In genomic region chr5:37256823-37257222, GRCm38 (mm10) we compare ENCODE assay signal across 14 mouse cellular contexts. TPM values are rescaled to one million over a fixed set of nuclear protein-coding genes. Genes with fewer than 3 reads are reported as not detected.
"Had no signal": no experiment of that assay in that cellular context is flagged by ENCODE, and none has a peak within 500 bp of the region (broad histone marks: within the 10 kb centered on the region; RNA-seq: fewer than 3 reads in every experiment).

No protein-coding gene starts in this region.

- H3K9ac ChIP-seq: liver, embryonic 13.5 days; lung, embryonic 15.5 days; neural tube, embryonic 12.5 days; stomach, embryonic 15.5 days had no signal

- H3K27me3 ChIP-seq: liver, embryonic 13.5 days; lung, embryonic 15.5 days; neural tube, embryonic 12.5 days; stomach, embryonic 15.5 days had no signal

- H3K27ac ChIP-seq: liver, embryonic 13.5 days; lung, embryonic 15.5 days; neural tube, embryonic 12.5 days; stomach, embryonic 15.5 days had no signal

- ATAC-seq: intestine, embryonic 16.5 days had no signal

- DNase-seq: kidney, adult 18-20 months; kidney, adult 9 months; liver, embryonic 13.5 days; right cerebral cortex, postnatal 25 days; spleen, adult 18-20 months; thymus, postnatal 25 days had no signal

- H3K4me1 ChIP-seq: liver, embryonic 13.5 days; lung, embryonic 15.5 days; stomach, embryonic 15.5 days had no signal

- H3K4me2 ChIP-seq: liver, embryonic 13.5 days; lung, embryonic 15.5 days; midbrain, embryonic 11.5 days; neural tube, embryonic 12.5 days; stomach, embryonic 15.5 days had no signal

- H3K36me3 ChIP-seq: liver, embryonic 13.5 days; lung, embryonic 15.5 days; stomach, embryonic 15.5 days had no signal

- H3K9me3 ChIP-seq: liver, embryonic 13.5 days; lung, embryonic 15.5 days; neural tube, embryonic 12.5 days; stomach, embryonic 15.5 days had no signal

- H3K4me3 ChIP-seq: liver, embryonic 13.5 days; lung, embryonic 15.5 days; neural tube, embryonic 12.5 days; stomach, embryonic 15.5 days had no signal

RNA-seq across cellular contexts. Expression of gene Crmp1, which starts 15.1 kb away (rescaled TPM):
- total RNA-seq: liver, adult 2 months; megakaryocyte progenitor cell, adult 5-6 weeks; megakaryocyte-erythroid progenitor cell, adult 5-6 weeks had no signal
- polyA plus RNA-seq: liver, adult 2 months had no signal
